ENCODE assay signal across 8 mouse cellular contexts in genomic region chr10:120872483-120872862, GRCm38 (mm10). TPM values are rescaled to one million over a fixed set of nuclear protein-coding genes. Genes with fewer than 3 reads are reported as not detected.
DNase-seq lines count a peak whose midpoint lies in the region; ATAC-seq and TF ChIP-seq lines count a peak whose summit lies in the region.

No protein-coding gene starts in this region.

- intact Hi-C loops in left cerebral cortex, postnatal 14 days (cut with DNase I), result loop anchor here (5.0 kb wide), 2 partner anchors 620 to 635 kb away; no protein-coding TSS in a partner anchor

- no peak overlapping the region for H3K4me3 ChIP-seq in forebrain, embryonic 14.5 days (ENCODE audit: low read depth, low read length)
- H3K4me3 ChIP-seq in hindbrain, postnatal 0 days (ENCODE audit: low read length), result 0 out of 2 replicates have a peak overlapping the region, but pooled peaks have one; percentile 5
- H3K4me3 ChIP-seq in limb, embryonic 14.5 days (replicated peaks; ENCODE audit: low read length), result peak overlapping the region; percentile 24
- H3K4me3 ChIP-seq in midbrain, postnatal 0 days (ENCODE audit: low read depth, low read length), result peak overlapping the region; percentile 25; the same call in 1 of the 2 replicates

- no peaks in the 10 kb centered on the region for H3K36me3 ChIP-seq in forebrain, embryonic 14.5 days (ENCODE audit: control insufficient read depth, insufficient read depth, low read length)
- no peaks in the 10 kb centered on the region for H3K36me3 ChIP-seq in hindbrain, postnatal 0 days (ENCODE audit: insufficient read depth, low read length)
- no peaks in the 10 kb centered on the region for H3K36me3 ChIP-seq in limb, embryonic 14.5 days (ENCODE audit: control insufficient read depth, insufficient read depth, low read length)
- H3K36me3 ChIP-seq in midbrain, postnatal 0 days (ENCODE audit: insufficient read depth, low read length), result no peaks in the 10 kb centered on the region

- 18% methylated on average over 13 of the region's 13 CpGs for WGBS in forebrain, embryonic 14.5 days
- 29% methylated on average over 13 of the region's 13 CpGs for WGBS in hindbrain, postnatal 0 days
- WGBS in limb, embryonic 14.5 days, result 3% methylated on average over 13 of the region's 13 CpGs
- 22% methylated on average over 13 of the region's 13 CpGs for WGBS in midbrain, postnatal 0 days

- no peak overlapping the region for H3K9ac ChIP-seq in forebrain, embryonic 14.5 days (ENCODE audit: low read length)
- no peak overlapping the region for H3K9ac ChIP-seq in hindbrain, postnatal 0 days (replicated peaks; ENCODE audit: low read length)
- no peak overlapping the region for H3K9ac ChIP-seq in limb, embryonic 14.5 days (ENCODE audit: low read depth, low read length, severe bottlenecking)
- H3K9ac ChIP-seq in midbrain, postnatal 0 days (replicated peaks; ENCODE audit: low read length, poor library complexity, severe bottlenecking), result no peak overlapping the region

- H3K27me3 ChIP-seq in forebrain, embryonic 14.5 days (replicated peaks; ENCODE audit: control insufficient read depth, insufficient read depth, low read length), result no peaks in the 10 kb centered on the region
- no peaks in the 10 kb centered on the region for H3K27me3 ChIP-seq in hindbrain, postnatal 0 days (ENCODE audit: insufficient read depth, low read length)
- no peaks in the 10 kb centered on the region for H3K27me3 ChIP-seq in limb, embryonic 14.5 days (ENCODE audit: control insufficient read depth, insufficient read depth, low read length)
- H3K27me3 ChIP-seq in midbrain, postnatal 0 days (ENCODE audit: insufficient read depth, low read length), result no peaks in the 10 kb centered on the region

- peak; percentile 60 for ATAC-seq in forebrain, embryonic 14.5 days
- ATAC-seq in hindbrain, postnatal 0 days, result peak; percentile 72
- peak; percentile 74 for ATAC-seq in limb, embryonic 14.5 days (ENCODE audit: low FRiP score, low read depth)
- no peak for ATAC-seq in midbrain, postnatal 0 days (ENCODE audit: low FRiP score)

- H3K4me2 ChIP-seq in forebrain, embryonic 14.5 days (ENCODE audit: low read length), result peak overlapping the region; percentile 39
- peak overlapping the region; percentile 51 for H3K4me2 ChIP-seq in hindbrain, postnatal 0 days (ENCODE audit: low read depth, low read length)
- H3K4me2 ChIP-seq in limb, embryonic 14.5 days (replicated peaks; ENCODE audit: low read depth, low read length, severe bottlenecking), result peak overlapping the region; percentile 52
- peak overlapping the region; percentile 44 for H3K4me2 ChIP-seq in midbrain, postnatal 0 days (ENCODE audit: low read depth, low read length, poor library complexity, severe bottlenecking)

- peak; percentile 56; the same call in 1 of the 2 replicates for TF ChIP-seq CTCF in brain, embryonic 14.5 days (IDR thresholded peaks at IDR 0.05; ENCODE audit: borderline replicate concordance, extremely low read depth, insufficient read depth, insufficient read length)
- peak; percentile 69 for TF ChIP-seq CTCF in hindbrain, postnatal 0 days (IDR thresholded peaks at IDR 0.05; ENCODE audit: low read depth)
- peak; percentile 71 for TF ChIP-seq CTCF in midbrain, postnatal 0 days (IDR thresholded peaks at IDR 0.05)

- H3K9me3 ChIP-seq in forebrain, embryonic 14.5 days (replicated peaks; ENCODE audit: control insufficient read depth, low read length), result no peaks in the 10 kb centered on the region
- no peaks in the 10 kb centered on the region for H3K9me3 ChIP-seq in hindbrain, postnatal 0 days (ENCODE audit: low read length)
- no peaks in the 10 kb centered on the region for H3K9me3 ChIP-seq in limb, embryonic 14.5 days (ENCODE audit: control insufficient read depth, low read length)
- H3K9me3 ChIP-seq in midbrain, postnatal 0 days (ENCODE audit: low read length), result no peaks in the 10 kb centered on the region

- H3K27ac ChIP-seq in forebrain, embryonic 14.5 days (ENCODE audit: low read depth, low read length), result no peak overlapping the region
- no peak overlapping the region for H3K27ac ChIP-seq in hindbrain, postnatal 0 days
- H3K27ac ChIP-seq in limb, embryonic 14.5 days (replicated peaks; ENCODE audit: low read depth, low read length), result no peak overlapping the region
- no peak overlapping the region for H3K27ac ChIP-seq in midbrain, postnatal 0 days (ENCODE audit: low read depth, low read length)

- peaks cover 3% of the 10 kb centered on the region; the same call in 1 of the 2 replicates for H3K4me1 ChIP-seq in forebrain, embryonic 14.5 days (ENCODE audit: control insufficient read depth, insufficient read depth, low read length)
- no peaks in the 10 kb centered on the region for H3K4me1 ChIP-seq in hindbrain, postnatal 0 days (ENCODE audit: insufficient read depth, low read length)
- peaks cover 38% of the 10 kb centered on the region for H3K4me1 ChIP-seq in limb, embryonic 14.5 days (ENCODE audit: control insufficient read depth, insufficient read depth, low read length)
- H3K4me1 ChIP-seq in midbrain, postnatal 0 days (ENCODE audit: insufficient read depth, low read length), result no peaks in the 10 kb centered on the region

- no peak for TF ChIP-seq POLR2A in brain, embryonic 14.5 days (IDR thresholded peaks at IDR 0.05; ENCODE audit: borderline replicate concordance, extremely low read depth, insufficient read depth, insufficient read length, poor library complexity, severe bottlenecking)
- no peak for TF ChIP-seq POLR2A in limb, embryonic 14.5 days (IDR thresholded peaks at IDR 0.05; ENCODE audit: borderline replicate concordance, extremely low read depth, insufficient read depth, insufficient read length)

- peak; percentile 9 to 37 for DNase-seq in left cerebral cortex, postnatal 14 days (ENCODE audit: low spot score in 2 of 2)
- no peak for DNase-seq in left cerebral cortex, adult 8-10 months (ENCODE audit: low spot score in 2 of 2)
- peak; percentile 82 for DNase-seq in brain, embryonic 14.5 days (ENCODE audit: low read depth)
- DNase-seq in forebrain, embryonic 14.5 days (ENCODE audit: low spot score), result peak; percentile 72
- DNase-seq in hindbrain, postnatal 0 days (ENCODE audit: low spot score), result peak; percentile 80
- peak; percentile 85 for DNase-seq in limb, embryonic 14.5 days (ENCODE audit: low spot score)
- DNase-seq in midbrain, postnatal 0 days (ENCODE audit: low spot score), result peak; percentile 69
- DNase-seq in c-Kit-positive CD71-positive TER-119-positive erythroid progenitor cells, embryonic 14.5 days (ENCODE audit: low spot score), result no peak

RNA-seq across cellular contexts. Expression of gene Msrb3, which starts 26.4 kb away (rescaled TPM):
- total RNA-seq in left cerebral cortex, postnatal 14 days (2021), result 1 to 10 TPM; 5.2 to 6.8 TPM
- total RNA-seq in left cerebral cortex, adult 8-10 months (2022), result 1 to 10 TPM; 5.4 to 6.6 (median 6.2) TPM
- 3.2 and 4.1 TPM in 2 replicates for polyA plus RNA-seq in brain, embryonic 14.5 days (2012; rRNA removed)
- 0.87 and 1.4 TPM in 2 replicates for polyA plus RNA-seq in forebrain, embryonic 14.5 days (2014; fragmentation: Nextera tagmentation; extraction: Ambion mirVana)
- 5.6 and 5.7 TPM in 2 replicates for total RNA-seq in hindbrain, postnatal 0 days (2014; rRNA removed)
- polyA plus RNA-seq in hindbrain, postnatal 0 days (2015; fragmentation: Nextera tagmentation; extraction: Ambion mirVana), result 1.2 and 1.6 TPM in 2 replicates
- 28.2 and 28.8 TPM in 2 replicates for polyA plus RNA-seq in limb, embryonic 14.5 days (2012; rRNA removed)
- polyA plus RNA-seq in limb, embryonic 14.5 days (2014; fragmentation: Nextera tagmentation; extraction: Ambion mirVana), result 13.9 and 17.3 TPM in 2 replicates
- 5.6 and 10.2 TPM in 2 replicates for total RNA-seq in midbrain, postnatal 0 days (2014; rRNA removed)
- polyA plus RNA-seq in midbrain, postnatal 0 days (2015; fragmentation: Nextera tagmentation; extraction: Ambion mirVana), result 0.72 and 1.0 TPM in 2 replicates

Comparison
In these comparisons a context has a peak if more than half of its experiments do, and no peak if none do; other contexts are left out.
1. DNase-seq: peak in left cerebral cortex, postnatal 14 days (2 of 2), brain, embryonic 14.5 days (single experiment), forebrain, embryonic 14.5 days (single experiment), hindbrain, postnatal 0 days (single experiment), limb, embryonic 14.5 days (single experiment) and midbrain, postnatal 0 days (single experiment); none in left cerebral cortex, adult 8-10 months (0 of 2) and c-Kit-positive CD71-positive TER-119-positive erythroid progenitor cells, embryonic 14.5 days (single experiment).
2. Peak in every context shown above with its lines, with median percentiles within 50 percentile points of each other: CTCF ChIP-seq and H3K4me2 ChIP-seq.